Mouse (Mus musculus): ENCODE results near the gene Eya2. TPM values are rescaled to one million over a fixed set of nuclear protein-coding genes. Genes with fewer than 3 reads are reported as not detected.

The Eya2 gene
- polyA plus RNA-seq, 1 experiment from 2014 or later: 49.2 TPM

DNA sequence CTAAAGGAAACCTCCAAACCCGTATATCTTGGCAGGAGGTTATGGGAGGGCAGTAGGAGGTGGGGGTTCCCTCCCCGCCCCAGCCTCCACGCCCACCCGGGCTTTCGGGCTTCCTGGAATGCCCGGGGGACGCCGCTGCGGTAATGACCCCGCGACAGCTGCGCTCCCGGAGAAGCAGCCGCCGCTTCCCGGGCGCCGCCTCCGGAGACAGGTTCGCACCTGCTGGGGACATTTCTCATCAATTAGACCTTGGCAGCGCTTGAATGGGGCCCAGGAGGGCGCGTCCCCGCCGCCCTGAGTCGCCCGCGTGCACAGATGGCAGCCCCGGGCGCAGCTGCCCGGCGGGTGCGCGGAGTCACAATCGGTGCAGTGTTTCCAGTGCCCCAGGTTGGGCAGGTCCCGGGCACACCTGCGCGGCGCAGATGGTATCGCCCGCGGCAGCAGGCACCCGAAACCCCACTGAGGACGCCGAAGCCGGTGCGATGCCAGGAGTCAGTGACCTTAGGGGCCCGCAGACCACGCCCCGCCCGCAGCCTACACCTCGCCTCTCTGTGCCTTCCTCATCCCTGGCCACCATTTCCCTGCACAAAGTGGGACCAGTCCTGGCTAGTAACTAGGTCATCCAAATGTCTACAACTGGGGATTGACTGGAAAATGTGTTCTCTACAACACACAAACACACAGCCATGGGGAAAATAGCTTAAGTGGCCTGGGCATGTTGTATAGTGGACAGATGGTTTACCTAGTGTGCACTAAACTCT lies 31.4 kb upstream of the Eya2 start:
- ATAC-seq: no peak
- in situ Hi-C loops (cut with MboI; ENCODE audit: low pct_unique_long_range_greater_than_20kb): no loop called here
- DNase-seq (ENCODE audit: low read depth, low spot score): no peak
- POLR2A ChIA-PET: no interaction called here
- TF ChIP-seq CTCF (IDR thresholded peaks at IDR 0.05): no peak
- H3K27me3 ChIP-seq: no peaks in the 10 kb centered on the region
- CTCF ChIA-PET: interaction anchor here (0.6 to 1.3 kb wide), 3 partner anchors 10 to 22 kb away, joined by 3 to 4 read pairs (median 3); no protein-coding TSS in a partner anchor

DNA sequence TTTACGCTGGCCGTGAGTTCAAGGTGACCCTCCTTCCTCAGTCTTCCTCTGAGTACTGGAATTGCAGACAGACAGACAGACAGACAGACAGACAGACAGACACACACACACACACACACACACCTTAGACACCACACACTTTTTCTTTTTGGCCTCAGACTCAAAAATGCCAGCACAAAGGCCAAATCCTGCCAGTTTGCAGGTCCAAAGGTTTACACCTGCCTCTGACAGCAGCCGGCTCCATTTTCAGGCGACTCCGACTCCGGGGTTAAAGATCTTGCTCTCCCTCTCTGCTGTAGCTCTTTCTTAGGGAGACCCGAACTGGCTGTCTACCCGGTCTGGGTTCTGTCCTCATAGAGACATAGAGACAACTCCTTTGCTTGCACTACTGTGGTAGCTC lies 30.7 kb upstream of the Eya2 start:
- no peaks in the 10 kb centered on the region for H3K27me3 ChIP-seq
- TF ChIP-seq CTCF (IDR thresholded peaks at IDR 0.05): no peak
- CTCF ChIA-PET: interaction anchor here (0.6 to 1.3 kb wide), 3 partner anchors 10 to 21 kb away, joined by 3 to 4 read pairs (median 3); no protein-coding TSS in a partner anchor
- DNase-seq (ENCODE audit: low read depth, low spot score) (no peak), ATAC-seq (no peak)
- POLR2A ChIA-PET: no interaction called here
- in situ Hi-C loops (cut with MboI; ENCODE audit: low pct_unique_long_range_greater_than_20kb): no loop called here

DNA sequence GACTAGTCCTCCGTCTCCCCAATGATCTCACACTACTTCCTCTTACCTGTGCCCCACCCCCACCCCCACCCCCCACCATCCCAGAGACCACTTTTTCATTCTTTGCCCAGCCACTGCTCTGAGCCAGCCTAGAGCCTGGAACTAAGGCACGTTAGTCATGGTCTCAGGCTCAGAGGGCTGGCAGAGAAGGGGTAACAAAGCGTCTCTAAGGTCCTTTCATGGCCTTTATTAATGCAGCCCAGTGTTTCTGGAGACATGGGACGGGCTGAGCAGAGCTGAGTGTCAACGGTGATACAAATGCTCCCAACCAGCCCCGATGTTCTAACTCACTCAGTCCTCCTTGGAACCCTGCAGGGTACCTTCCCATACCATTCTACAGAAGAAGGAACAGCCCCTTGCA lies 30.2 kb upstream of the Eya2 start:
- no peak for ATAC-seq
- H3K27me3 ChIP-seq: no peaks in the 10 kb centered on the region
- DNase-seq (ENCODE audit: low read depth, low spot score): no peak
- ChIA-PET CTCF (interaction anchor here (0.9 to 1.3 kb wide), 2 partner anchors 9 to 19 kb away, joined by 3 read pairs; no protein-coding TSS in a partner anchor), POLR2A (no interaction called here)
- in situ Hi-C loops (cut with MboI; ENCODE audit: low pct_unique_long_range_greater_than_20kb): no loop called here
- no peak for TF ChIP-seq CTCF (IDR thresholded peaks at IDR 0.05)

DNA sequence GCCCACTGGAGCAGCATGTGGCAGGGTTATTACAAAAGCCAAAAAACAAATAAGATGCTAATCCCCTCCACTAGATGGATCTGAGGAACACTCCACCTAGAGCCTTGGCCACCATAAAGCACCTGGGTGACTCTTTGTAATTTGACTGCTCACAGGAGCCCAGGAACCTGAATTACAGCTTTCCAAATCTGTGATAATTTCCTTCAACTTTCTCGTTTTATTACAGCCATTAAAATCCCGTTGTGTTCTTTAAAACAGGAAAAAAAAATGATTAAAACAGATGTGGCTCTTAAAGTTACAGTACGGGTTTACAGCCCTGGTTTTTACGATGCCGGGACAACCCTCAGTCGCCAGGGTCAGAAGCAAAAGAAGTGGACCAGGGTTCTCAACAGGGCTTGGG lies 27.9 kb upstream of the Eya2 start:
- TF ChIP-seq CTCF (IDR thresholded peaks at IDR 0.05): no peak
- no peaks in the 10 kb centered on the region for H3K27me3 ChIP-seq
- in situ Hi-C loops (cut with MboI; ENCODE audit: low pct_unique_long_range_greater_than_20kb): no loop called here
- POLR2A ChIA-PET: no interaction called here
- ATAC-seq (no peak), DNase-seq (ENCODE audit: low read depth, low spot score) (no peak)
- CTCF ChIA-PET: no interaction called here

DNA sequence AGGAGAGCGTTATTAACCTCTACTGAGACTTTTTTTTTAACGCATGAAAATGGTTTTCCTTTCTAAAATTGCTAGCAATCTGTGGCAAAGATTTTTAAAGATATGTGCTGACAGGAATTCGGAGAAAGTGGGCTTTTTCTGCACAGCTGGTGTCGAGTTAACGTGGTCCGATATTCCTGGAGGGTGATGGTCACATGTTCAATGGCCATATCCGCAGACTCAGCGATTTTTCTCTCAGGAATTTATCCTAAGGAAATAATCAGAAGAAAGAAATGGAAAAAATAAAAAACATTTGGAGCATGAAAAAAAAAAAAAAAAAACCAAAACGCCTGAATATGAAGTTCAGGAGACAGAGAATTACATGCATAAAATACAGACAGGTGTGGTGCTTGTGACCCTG lies 27.0 kb upstream of the Eya2 start:
- POLR2A ChIA-PET: interaction anchor here (0.7 kb wide), 1 partner anchor 1292 kb away, joined by 3 read pairs; no protein-coding TSS in a partner anchor
- ATAC-seq: no peak
- DNase-seq (ENCODE audit: low read depth, low spot score): no peak
- in situ Hi-C loops (cut with MboI; ENCODE audit: low pct_unique_long_range_greater_than_20kb): no loop called here
- TF ChIP-seq CTCF (IDR thresholded peaks at IDR 0.05): no peak
- no peaks in the 10 kb centered on the region for H3K27me3 ChIP-seq
- CTCF ChIA-PET: no interaction called here

DNA sequence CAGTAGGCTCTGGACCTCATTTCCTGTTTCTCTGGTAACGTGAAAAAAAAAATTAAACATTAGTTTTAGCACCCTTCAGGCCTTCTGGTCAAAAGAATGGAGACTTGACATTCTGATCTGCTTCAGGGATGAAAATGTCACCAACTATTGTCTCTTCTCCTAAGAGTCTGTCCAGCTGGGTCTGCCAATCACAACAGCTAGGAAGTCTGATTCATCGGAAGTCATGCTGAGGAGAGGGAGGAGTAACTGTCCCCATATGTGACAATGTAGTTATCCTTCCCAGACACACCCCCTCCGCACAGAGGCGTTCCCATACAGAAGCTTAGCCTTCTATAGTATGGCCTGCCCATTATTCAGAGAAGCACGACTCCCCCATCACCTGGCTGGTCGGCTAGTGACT lies 25.9 kb upstream of the Eya2 start:
- H3K27me3 ChIP-seq: no peaks in the 10 kb centered on the region
- TF ChIP-seq CTCF (IDR thresholded peaks at IDR 0.05): no peak
- ATAC-seq (no peak), DNase-seq (ENCODE audit: low read depth, low spot score) (no peak)
- ChIA-PET CTCF (interaction anchor here (1.7 kb wide), 1 partner anchor 12 kb away, joined by 5 read pairs; no protein-coding TSS in a partner anchor), POLR2A (no interaction called here)
- in situ Hi-C loops (cut with MboI; ENCODE audit: low pct_unique_long_range_greater_than_20kb): no loop called here

DNA sequence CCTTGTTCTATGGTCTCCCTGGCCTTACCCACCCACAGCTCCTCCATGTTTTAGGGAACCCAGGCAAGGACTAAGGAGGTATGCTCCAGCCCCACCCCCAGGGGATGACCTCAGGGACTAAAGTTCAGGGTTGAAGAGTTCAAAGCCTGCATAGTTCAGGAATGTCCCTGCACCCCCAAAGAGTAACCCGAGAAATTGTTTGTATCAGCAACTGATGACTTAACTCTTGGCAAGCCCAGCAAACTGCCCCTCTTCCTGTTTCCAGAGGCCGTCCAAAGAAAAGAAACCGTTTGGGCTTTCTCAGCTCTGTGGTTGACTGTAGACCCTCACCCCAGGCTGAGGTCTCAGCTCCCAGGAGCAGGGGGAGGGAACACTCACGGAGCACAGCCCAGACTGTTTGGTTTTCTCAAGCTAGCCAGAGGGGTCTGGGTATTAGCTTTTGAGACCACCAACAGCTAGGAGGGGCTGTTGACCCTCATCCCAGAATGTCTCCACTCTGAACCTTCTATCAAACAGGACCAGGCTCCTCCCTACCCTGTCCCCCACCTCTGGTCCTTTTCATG lies 23.5 kb upstream of the Eya2 start:
- ATAC-seq: no peak
- no peaks in the 10 kb centered on the region for H3K27me3 ChIP-seq
- ChIA-PET CTCF (interaction anchor here (1.0 kb wide), 1 partner anchor 19 kb away, joined by 3 read pairs; no protein-coding TSS in a partner anchor), POLR2A (no interaction called here)
- no peak for TF ChIP-seq CTCF (IDR thresholded peaks at IDR 0.05)
- in situ Hi-C loops (cut with MboI; ENCODE audit: low pct_unique_long_range_greater_than_20kb): no loop called here
- no peak for DNase-seq (ENCODE audit: low read depth, low spot score)

DNA sequence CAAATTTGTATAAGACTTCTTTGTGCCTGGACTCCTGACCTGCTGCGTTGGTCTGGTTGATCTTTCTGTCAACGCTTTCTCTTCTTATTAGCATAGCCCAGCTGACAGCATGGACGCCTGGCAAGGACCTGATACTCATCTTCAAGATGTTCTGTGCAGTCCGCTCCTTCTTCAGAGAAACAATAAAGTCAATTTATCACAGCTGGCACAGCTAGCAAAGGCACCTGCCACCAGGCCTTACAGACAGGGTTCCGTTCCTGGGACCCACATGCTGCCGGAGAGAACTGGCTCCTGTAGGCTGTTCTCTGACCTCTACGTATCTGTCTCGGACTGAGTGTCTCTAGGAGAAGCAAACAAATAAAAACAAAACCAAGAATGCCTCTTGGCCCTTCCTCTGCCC lies 11.8 kb upstream of the Eya2 start:
- H3K27me3 ChIP-seq: no peaks in the 10 kb centered on the region
- ChIA-PET CTCF (no interaction called here), POLR2A (no interaction called here)
- no peak for DNase-seq (ENCODE audit: low read depth, low spot score)
- in situ Hi-C loops (cut with MboI; ENCODE audit: low pct_unique_long_range_greater_than_20kb): loop anchor here (5.0 kb wide), 1 partner anchor 56 kb away; no protein-coding TSS in a partner anchor
- no peak for TF ChIP-seq CTCF (IDR thresholded peaks at IDR 0.05)
- ATAC-seq: no peak

DNA sequence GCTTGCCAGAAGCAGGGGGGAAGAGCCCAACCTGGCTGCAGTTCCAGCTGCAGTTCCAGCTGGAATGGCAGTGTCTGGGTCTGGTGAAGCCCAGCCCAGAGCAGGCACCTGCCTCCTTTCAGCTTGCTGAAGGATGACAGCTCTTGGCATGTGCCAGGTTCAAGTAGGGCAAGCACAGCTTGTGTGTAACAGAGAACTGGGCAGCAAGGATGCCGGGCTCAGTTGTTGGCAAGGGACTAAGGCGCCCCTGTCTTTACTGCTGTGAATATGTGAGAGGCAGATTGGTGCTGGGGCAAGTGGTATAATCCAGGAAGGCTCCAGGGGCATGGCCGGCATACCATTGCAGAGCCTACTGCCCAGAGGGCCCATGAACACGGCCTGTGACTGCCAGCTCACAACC lies 11.3 kb upstream of the Eya2 start:
- ChIA-PET CTCF (interaction anchor here (1.0 kb wide), 1 partner anchor 19 kb away, joined by 3 read pairs; no protein-coding TSS in a partner anchor), POLR2A (no interaction called here)
- ATAC-seq: no peak
- no peak for TF ChIP-seq CTCF (IDR thresholded peaks at IDR 0.05)
- in situ Hi-C loops (cut with MboI; ENCODE audit: low pct_unique_long_range_greater_than_20kb): loop anchor here (5.0 kb wide), 1 partner anchor 56 kb away; no protein-coding TSS in a partner anchor
- no peak for DNase-seq (ENCODE audit: low read depth, low spot score)
- H3K27me3 ChIP-seq: no peaks in the 10 kb centered on the region

DNA sequence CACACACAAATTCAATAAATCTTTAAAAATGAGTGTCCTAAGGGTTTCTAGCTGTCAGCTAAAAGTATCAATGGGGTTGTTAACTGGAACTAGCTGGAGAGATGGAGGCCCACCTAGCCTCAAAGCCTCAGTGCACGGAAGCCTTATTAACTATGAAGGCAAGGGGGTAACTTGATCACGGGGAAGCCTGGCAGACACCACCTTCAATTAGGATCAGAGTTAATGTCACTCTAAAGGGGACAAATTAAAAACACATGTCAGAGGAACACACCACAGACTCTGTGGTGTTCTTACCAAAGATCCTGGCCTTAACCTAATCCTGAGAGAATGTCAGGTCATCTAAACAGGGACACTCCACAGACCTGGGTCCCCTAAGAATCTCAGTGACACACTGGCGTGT lies 10.3 kb upstream of the Eya2 start:
- ATAC-seq: no peak
- ChIA-PET POLR2A (interaction anchor here (0.9 kb wide), 1 partner anchor 34 kb away, joined by 5 read pairs; no protein-coding TSS in a partner anchor), CTCF (interaction anchor here (1.1 to 1.2 kb wide), 2 partner anchors 9 to 21 kb away, joined by 3 to 4 read pairs; no protein-coding TSS in a partner anchor)
- no peak for DNase-seq (ENCODE audit: low read depth, low spot score)
- in situ Hi-C loops (cut with MboI; ENCODE audit: low pct_unique_long_range_greater_than_20kb): loop anchor here (5.0 kb wide), 1 partner anchor 57 kb away; no protein-coding TSS in a partner anchor
- TF ChIP-seq CTCF (IDR thresholded peaks at IDR 0.05): no peak
- H3K27me3 ChIP-seq: no peaks in the 10 kb centered on the region

DNA sequence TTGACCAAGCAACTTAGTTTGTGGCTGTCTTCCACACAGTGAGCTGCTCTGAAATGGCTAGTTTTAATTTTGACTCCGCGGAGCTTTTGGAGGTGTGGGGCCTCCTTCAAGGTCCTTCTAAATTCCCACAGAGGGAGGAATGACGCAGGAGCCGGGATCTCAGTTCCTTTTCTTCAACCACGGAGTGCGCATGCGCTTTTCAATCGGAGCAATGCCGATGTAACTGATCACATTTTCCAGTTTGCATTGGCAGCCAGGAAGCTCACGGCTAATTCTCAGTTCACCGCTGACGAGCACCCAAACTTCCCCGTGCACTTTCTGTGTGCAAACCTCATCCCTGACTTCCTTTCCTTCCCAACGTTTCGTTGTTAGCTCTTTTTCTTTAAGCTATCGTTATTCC lies 4.1 kb upstream of the Eya2 start:
- no peaks in the 10 kb centered on the region for H3K27me3 ChIP-seq
- ATAC-seq: no peak
- CTCF ChIA-PET: interaction anchor here (1.1 kb wide), 1 partner anchor 20 kb away, joined by 3 read pairs; no protein-coding TSS in a partner anchor
- TF ChIP-seq CTCF (IDR thresholded peaks at IDR 0.05): no peak
- POLR2A ChIA-PET: no interaction called here
- no peak for DNase-seq (ENCODE audit: low read depth, low spot score)
- in situ Hi-C loops (cut with MboI; ENCODE audit: low pct_unique_long_range_greater_than_20kb): no loop called here
